Mouse (Mus musculus) forebrain, embryonic 15.5 days (tissue): ENCODE data around the gene Elovl2. TPM values are rescaled to one million over a fixed set of nuclear protein-coding genes. Genes with fewer than 3 reads are reported as not detected.

ENCODE experiments used
- ATAC-seq: fragments of 200-750 bp; cut with Nextera tagmentation; replicated peaks from 2 replicates; pipeline ENCODE4 v1.8.0; 2017; ENCODE audit warnings: mild to moderate bottlenecking, moderate TSS enrichment, moderate library complexity
- H3K27ac ChIP-seq: fragments of 300-500 bp; sonication (generic); replicated peaks from 2 replicates; pipeline ENCODE4 v1.5.1; 2015; ENCODE audit warnings: mild to moderate bottlenecking, inconsistent platforms
- H3K27me3 ChIP-seq: fragments of 300-500 bp; sonication (generic); 2 replicates; pipeline ENCODE4 v1.6.1; 2015; ENCODE audit warnings: inconsistent platforms
- H3K36me3 ChIP-seq: fragments of 300-500 bp; sonication (generic); 2 replicates; pipeline ENCODE4 v1.6.1; 2015; ENCODE audit warnings: mild to moderate bottlenecking, inconsistent platforms
- H3K4me1 ChIP-seq: fragments of 300-500 bp; sonication (generic); 2 replicates; pipeline ENCODE4 v1.6.1; 2015; ENCODE audit warnings: inconsistent platforms
- H3K4me2 ChIP-seq: fragments of 300-500 bp; sonication (generic); replicated peaks from 2 replicates; pipeline ENCODE4 v1.6.1; 2015; ENCODE audit warnings: mild to moderate bottlenecking, inconsistent platforms
- H3K4me3 ChIP-seq: fragments of 300-500 bp; sonication (generic); 2 replicates; pipeline ENCODE4 v1.5.1; 2015; ENCODE audit warnings: mild to moderate bottlenecking, inconsistent platforms
- H3K9ac ChIP-seq: fragments of 300-500 bp; sonication (generic); replicated peaks from 2 replicates; pipeline ENCODE4 v1.6.1; 2015; ENCODE audit warnings: mild to moderate bottlenecking, inconsistent platforms
- H3K9me3 ChIP-seq: fragments of 300-500 bp; sonication (generic); 2 replicates; pipeline ENCODE4 v1.6.1; 2016; ENCODE audit warnings: inconsistent platforms
- WGBS: fragments of 180-500 bp; shearing (Covaris S2); methylation state at CpG from one replicate; pipeline ENCODE4 v1.1.7; 2015; ENCODE audit warnings: mixed read lengths; 5-methylcytosine and 5-hydroxymethylcytosine counted together
- polyA plus RNA-seq: library from polyadenylated mRNA; unstranded; fragments of >200 nt; fragmentation: Nextera tagmentation; extraction: Ambion mirVana; gene quantifications from 2 replicates; pipeline ENCODE4 v1.2.1, GENCODE M21; 2015

The Elovl2 gene
- polyA plus RNA-seq, 1 experiment from 2014 or later, result 47.4 TPM

DNA sequence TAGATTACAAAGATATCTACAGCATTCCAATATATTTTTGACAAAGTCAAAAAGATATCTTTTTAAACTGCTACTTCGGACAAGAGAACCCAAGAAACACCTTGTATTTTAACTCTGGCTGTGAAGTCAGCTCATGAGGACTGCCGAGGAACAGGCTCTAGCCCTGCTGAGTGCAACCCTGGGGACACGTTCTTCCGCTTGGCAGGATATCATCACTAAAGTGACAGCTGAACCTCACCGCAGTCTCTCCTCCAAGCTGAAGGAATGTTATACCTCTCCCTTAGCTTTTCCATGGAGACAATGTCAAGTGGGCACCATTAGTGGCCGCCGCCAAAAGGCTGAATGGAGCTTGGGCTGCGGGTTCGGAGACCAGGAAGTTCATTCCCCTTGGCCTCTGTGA is 16.5 kb downstream of the Elovl2 start:
- no peak for ATAC-seq
- Histone ChIP-seq H3K9me3 (no peaks in the 10 kb centered on the region), H3K4me1 (peaks cover 19% of the 10 kb centered on the region), H3K36me3 (no peaks in the 10 kb centered on the region), H3K4me2 (no peak overlapping the region), H3K9ac (no peak overlapping the region), H3K27ac (no peak overlapping the region), H3K27me3 (no peaks in the 10 kb centered on the region), H3K4me3 (no peak overlapping the region)
- WGBS, result 68% methylated on average over 9 of the region's 9 CpGs

- Histone ChIP-seq H3K36me3 (no peaks in the 10 kb centered on the region), H3K9me3 (no peaks in the 10 kb centered on the region), H3K27ac (no peak overlapping the region), H3K9ac (no peak overlapping the region), H3K4me1 (peaks cover 19% of the 10 kb centered on the region), H3K4me3 (no peak overlapping the region), H3K4me2 (no peak overlapping the region), H3K27me3 (no peaks in the 10 kb centered on the region)
- WGBS, result 53% methylated on average over 7 of the region's 7 CpGs
- ATAC-seq, result no peak
Measured at GRCm38 (mm10) chr13:41203289-41203688, 16.9 kb downstream of the Elovl2 start.

- ATAC-seq, result no peak
- peaks cover 19% of the 10 kb centered on the region for H3K4me1 ChIP-seq
- H3K4me2 ChIP-seq, result no peak overlapping the region
- no peaks in the 10 kb centered on the region for H3K9me3 ChIP-seq
- H3K27ac ChIP-seq, result no peak overlapping the region
- H3K36me3 ChIP-seq, result no peaks in the 10 kb centered on the region
- no peaks in the 10 kb centered on the region for H3K27me3 ChIP-seq
- WGBS, result 72% methylated on average over 2 of the region's 2 CpGs
- no peak overlapping the region for H3K9ac ChIP-seq
- no peak overlapping the region for H3K4me3 ChIP-seq
Measured at GRCm38 (mm10) chr13:41200861-41201260, 19.3 kb downstream of the Elovl2 start.

DNA sequence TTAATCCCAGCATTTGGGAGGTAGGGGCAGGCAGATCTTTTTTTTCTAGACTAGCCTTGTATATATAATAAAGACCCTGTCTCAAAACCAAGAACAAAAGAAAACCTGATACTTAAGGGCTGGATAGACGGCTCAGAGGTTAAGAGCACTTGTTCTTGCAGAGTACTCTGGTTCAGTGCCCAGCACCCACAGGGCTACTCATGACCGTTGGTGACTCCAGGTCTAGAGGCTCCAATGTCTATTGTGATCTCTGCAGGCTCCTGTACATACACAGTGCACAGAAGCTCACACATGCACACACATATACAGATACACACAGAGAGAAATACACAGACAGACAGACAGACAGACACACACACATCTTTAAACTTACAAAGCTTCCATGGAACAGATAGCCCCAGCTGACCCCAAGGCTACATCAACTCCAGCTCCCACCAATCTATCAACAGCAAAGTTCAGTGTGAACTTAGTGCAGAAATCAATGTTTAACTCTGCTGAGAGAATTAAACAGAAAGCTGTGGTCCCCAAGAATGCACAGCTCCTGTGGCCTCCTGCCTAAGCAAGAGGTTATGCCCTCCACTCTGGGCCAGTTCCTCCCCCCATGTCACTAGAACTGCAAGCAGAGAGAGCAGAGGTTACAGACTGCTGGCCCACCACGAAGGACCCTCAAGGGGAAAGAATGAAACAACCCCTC is 24.4 kb downstream of the Elovl2 start:
- Histone ChIP-seq H3K4me3 (no peak overlapping the region), H3K36me3 (peaks cover 14% of the 10 kb centered on the region), H3K9me3 (no peaks in the 10 kb centered on the region), H3K27ac (no peak overlapping the region), H3K27me3 (no peaks in the 10 kb centered on the region), H3K9ac (no peak overlapping the region), H3K4me2 (no peak overlapping the region), H3K4me1 (no peaks in the 10 kb centered on the region)
- no peak for ATAC-seq
- WGBS, result 67% methylated on average over 3 of the region's 3 CpGs

DNA sequence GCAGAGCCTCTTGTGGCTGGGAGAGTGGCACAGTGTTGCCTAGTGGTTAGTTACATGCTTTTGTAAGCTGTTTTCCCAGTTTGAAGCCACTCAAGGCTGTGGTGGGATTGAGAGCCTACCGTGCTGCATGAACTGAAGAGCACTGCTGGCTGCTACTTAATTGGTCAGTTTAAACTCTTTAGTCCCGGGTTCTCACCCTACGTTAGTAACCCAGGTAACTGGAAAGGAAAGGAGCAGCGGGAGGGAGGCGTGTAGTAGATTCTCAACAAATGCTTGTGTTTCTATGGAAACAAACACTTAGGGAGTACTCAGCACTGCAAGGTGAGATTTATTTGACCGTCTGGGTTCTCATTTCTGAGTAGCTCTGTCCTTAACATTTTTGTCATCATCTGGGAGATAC is 32.3 kb downstream of the Elovl2 start:
- Histone ChIP-seq H3K4me1 (no peaks in the 10 kb centered on the region), H3K9ac (no peak overlapping the region), H3K27ac (no peak overlapping the region), H3K27me3 (no peaks in the 10 kb centered on the region), H3K4me3 (no peak overlapping the region), H3K36me3 (peaks cover 41% of the 10 kb centered on the region), H3K4me2 (no peak overlapping the region), H3K9me3 (no peaks in the 10 kb centered on the region)
- WGBS, result 59% methylated on average over 6 of the region's 6 CpGs
- ATAC-seq, result no peak

DNA sequence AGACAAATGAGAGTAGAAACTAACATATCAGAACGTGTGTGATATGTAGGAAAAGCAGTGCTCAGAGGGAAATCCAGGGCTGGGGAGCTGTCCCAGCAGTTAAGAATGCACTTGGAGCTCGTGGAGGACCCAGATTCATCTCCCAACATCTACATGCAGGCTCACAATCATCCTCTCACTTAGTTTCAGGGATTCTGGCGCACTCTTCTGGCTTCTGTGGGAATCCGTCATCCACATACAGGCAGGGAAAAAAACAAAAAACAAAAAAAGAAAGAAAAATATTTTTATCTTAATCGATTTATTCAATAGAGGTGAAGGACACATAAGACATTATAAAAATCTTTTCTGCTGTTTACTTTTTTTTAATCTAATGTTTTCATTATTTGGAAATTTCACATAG is 61.8 kb downstream of the Elovl2 start:
- H3K4me3 ChIP-seq, result no peak overlapping the region
- no peaks in the 10 kb centered on the region for H3K9me3 ChIP-seq
- no peak overlapping the region for H3K27ac ChIP-seq
- no peak overlapping the region for H3K4me2 ChIP-seq
- 65% methylated on average over 5 of the region's 5 CpGs for WGBS
- no peak for ATAC-seq
- no peak overlapping the region for H3K9ac ChIP-seq
- H3K4me1 ChIP-seq, result no peaks in the 10 kb centered on the region
- no peaks in the 10 kb centered on the region for H3K36me3 ChIP-seq
- no peaks in the 10 kb centered on the region for H3K27me3 ChIP-seq

GRCm38 (mm10) chr13:41153146-41153545 is 67.1 kb downstream of the Elovl2 start:
- no peak overlapping the region for H3K27ac ChIP-seq
- H3K9ac ChIP-seq, result no peak overlapping the region
- no peaks in the 10 kb centered on the region for H3K27me3 ChIP-seq
- H3K9me3 ChIP-seq, result no peaks in the 10 kb centered on the region
- WGBS, result 86% methylated on average over 11 of the region's 11 CpGs
- H3K4me2 ChIP-seq, result no peak overlapping the region
- H3K4me1 ChIP-seq, result no peaks in the 10 kb centered on the region
- no peak for ATAC-seq
- no peak overlapping the region for H3K4me3 ChIP-seq
- H3K36me3 ChIP-seq, result no peaks in the 10 kb centered on the region

DNA sequence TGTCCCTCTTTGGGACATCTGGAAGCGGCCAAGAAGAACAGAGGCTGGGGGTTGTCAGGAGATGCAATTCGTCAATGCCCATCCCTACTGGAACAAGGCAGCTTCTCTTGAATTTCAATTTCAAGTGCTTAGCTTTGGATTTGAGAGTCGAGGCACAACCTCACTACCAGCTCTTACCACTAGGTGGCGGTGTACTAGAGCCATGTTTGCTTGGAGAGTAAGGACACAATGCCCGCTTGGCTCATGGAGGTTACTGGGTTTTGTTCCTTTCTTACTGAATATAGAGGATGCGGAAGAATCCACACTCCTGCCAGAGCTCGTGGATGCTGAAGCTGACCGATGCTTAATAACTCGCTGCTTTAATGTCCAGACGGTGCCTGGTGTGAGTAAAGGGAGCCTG is 73.9 kb downstream of the Elovl2 start:
- H3K9me3 ChIP-seq, result no peaks in the 10 kb centered on the region
- H3K4me1 ChIP-seq, result no peaks in the 10 kb centered on the region
- no peak overlapping the region for H3K27ac ChIP-seq
- no peaks in the 10 kb centered on the region for H3K36me3 ChIP-seq
- H3K4me2 ChIP-seq, result no peak overlapping the region
- H3K27me3 ChIP-seq, result no peaks in the 10 kb centered on the region
- no peak overlapping the region for H3K9ac ChIP-seq
- WGBS, result 81% methylated on average over 10 of the region's 10 CpGs
- no peak overlapping the region for H3K4me3 ChIP-seq
- ATAC-seq, result no peak

GRCm38 (mm10) chr13:41145433-41145970 is 74.7 kb downstream of the Elovl2 start:
- H3K4me1 ChIP-seq, result no peaks in the 10 kb centered on the region
- no peak overlapping the region for H3K4me3 ChIP-seq
- no peaks in the 10 kb centered on the region for H3K9me3 ChIP-seq
- H3K9ac ChIP-seq, result no peak overlapping the region
- H3K27me3 ChIP-seq, result no peaks in the 10 kb centered on the region
- WGBS, result 71% methylated on average over 6 of the region's 6 CpGs
- no peak overlapping the region for H3K27ac ChIP-seq
- H3K4me2 ChIP-seq, result no peak overlapping the region
- no peak for ATAC-seq
- H3K36me3 ChIP-seq, result no peaks in the 10 kb centered on the region

- no peaks in the 10 kb centered on the region for H3K27me3 ChIP-seq
- no peaks in the 10 kb centered on the region for H3K4me1 ChIP-seq
- 6% methylated on average over 6 of the region's 6 CpGs for WGBS
- no peak overlapping the region for H3K27ac ChIP-seq
- H3K9ac ChIP-seq, result no peak overlapping the region
- H3K4me3 ChIP-seq, result no peak overlapping the region
- H3K36me3 ChIP-seq, result no peaks in the 10 kb centered on the region
- H3K9me3 ChIP-seq, result no peaks in the 10 kb centered on the region
- no peak overlapping the region for H3K4me2 ChIP-seq
- no peak for ATAC-seq
Measured at GRCm38 (mm10) chr13:41134901-41135300, 85.3 kb downstream of the Elovl2 start.

Other genes with a start within 250 kb of the Elovl2 start
- gene Pak1ip1, start 219.4 kb downstream of the Elovl2 start, polyA plus RNA-seq, result 75.3 and 77.5 TPM in 2 replicates
- 112 and 118 TPM in 2 replicates for gene Tmem14c, start 204.1 kb downstream of the Elovl2 start, polyA plus RNA-seq
- 0.93 and 1.6 TPM in 2 replicates for gene Mak, start 140.7 kb downstream of the Elovl2 start, polyA plus RNA-seq
- gene Gcm2, start 109.4 kb downstream of the Elovl2 start, polyA plus RNA-seq, result not detected in 2 replicates
- not detected in 2 replicates for gene Sycp2l, start 106.1 kb downstream of the Elovl2 start, polyA plus RNA-seq
- gene Smim13, start 29.4 kb upstream of the Elovl2 start, polyA plus RNA-seq, result 22.3 and 25.0 TPM in 2 replicates
- not detected in 2 replicates for gene Gm17364, start 53.6 kb upstream of the Elovl2 start, polyA plus RNA-seq